Mouse (Mus musculus): ENCODE data around the gene Ryk.

DNA sequence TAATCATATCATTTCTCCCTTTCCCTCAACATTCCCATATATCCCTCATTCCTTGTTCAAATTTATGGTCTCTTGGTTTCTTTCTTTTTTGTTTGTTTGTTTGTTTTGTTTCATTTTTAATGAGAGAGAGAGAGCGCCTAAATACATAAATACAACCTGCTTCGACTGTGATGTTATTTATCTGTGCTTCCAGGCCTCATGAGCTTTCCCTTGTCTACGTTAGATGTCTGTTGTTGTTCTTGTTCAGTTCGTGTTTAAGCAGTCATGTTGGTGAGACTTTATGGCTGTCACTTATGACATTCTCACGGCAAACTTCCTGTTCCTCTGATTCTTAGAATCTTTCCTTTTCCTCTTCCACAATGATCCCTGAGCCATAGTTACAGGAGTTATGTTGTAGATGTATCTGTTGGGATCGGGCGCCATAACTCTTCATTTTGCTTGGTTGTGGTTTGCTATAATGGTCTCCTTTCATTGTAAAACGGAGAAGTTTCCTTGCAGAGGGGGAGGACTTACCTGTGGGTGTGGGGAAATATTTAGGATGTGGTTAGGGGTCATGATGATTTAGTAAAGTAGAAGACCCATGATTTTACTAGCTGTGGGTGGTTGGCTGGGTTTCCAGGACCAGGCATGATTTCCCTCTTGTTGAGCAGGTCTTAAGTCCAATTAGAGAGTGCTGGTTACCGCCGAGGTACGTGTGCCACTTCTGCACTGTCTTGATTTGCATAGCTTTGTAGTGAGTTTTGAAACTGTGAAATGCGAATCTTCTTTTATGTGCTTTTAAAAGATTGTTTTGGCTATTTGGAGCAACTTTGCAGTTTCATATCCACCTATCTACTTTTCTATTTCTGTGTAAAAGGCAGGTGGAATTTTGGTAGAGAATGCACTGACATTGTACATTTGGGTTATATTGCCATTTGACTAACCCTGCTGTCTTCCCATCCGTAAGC is 17.6 kb downstream of the Ryk start:
- TF ChIP-seq CTCF (conservative IDR thresholded peaks at IDR 0.05; ENCODE audit: insufficient read depth, insufficient read length, low read depth, low read length): no peak
- no peak for TF ChIP-seq POLR2A (IDR thresholded peaks at IDR 0.05; ENCODE audit: low read depth, low read length)
